ENCODE assay signal across 28 mouse cellular contexts in the genomic region with DNA sequence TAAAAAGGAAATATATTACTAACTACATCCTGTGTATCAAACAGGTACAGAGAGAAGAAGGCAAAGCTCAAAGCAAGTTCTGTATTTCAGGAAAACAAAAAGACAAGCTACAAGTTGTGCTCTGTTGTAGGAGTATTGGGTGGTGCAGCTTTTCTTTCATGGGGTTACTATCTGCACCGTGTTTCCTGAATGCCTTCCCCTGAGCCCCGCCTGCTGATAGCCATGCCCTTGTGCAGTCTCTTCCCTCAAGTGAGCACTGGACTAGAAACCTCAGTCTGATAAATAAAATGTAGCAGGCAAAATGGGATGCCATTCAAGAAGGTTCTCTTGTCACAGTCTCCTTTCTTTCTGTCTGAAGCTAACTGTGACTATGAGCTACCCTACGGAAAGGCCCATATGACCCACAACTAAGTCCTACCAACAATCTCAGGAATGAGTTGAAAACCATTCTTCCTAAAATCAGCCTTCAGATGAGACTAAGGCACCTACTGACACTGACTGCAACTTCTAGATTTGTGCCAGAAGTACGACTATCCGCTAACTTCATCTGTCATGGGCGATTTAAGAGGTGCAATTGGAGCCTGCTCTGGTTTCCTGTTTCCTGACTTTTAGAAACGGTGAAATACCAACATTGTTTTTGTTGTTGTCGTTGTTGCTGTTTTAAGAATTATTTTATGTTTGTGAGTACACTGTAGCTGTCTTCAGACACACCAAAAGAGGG. TPM values are rescaled to one million over a fixed set of nuclear protein-coding genes. Genes with fewer than 3 reads are reported as not detected.
DNase-seq lines count a peak whose midpoint lies in the region; ATAC-seq lines count a peak whose summit lies in the region.
"Had no signal": no experiment of that assay in that cellular context is flagged by ENCODE, and none has a peak within 500 bp of the region (broad histone marks: within the 10 kb centered on the region; RNA-seq: fewer than 3 reads in every experiment).

No protein-coding gene starts in this region.

- no peaks in the 10 kb centered on the region for H3K27me3 ChIP-seq in liver, embryonic 16.5 days (ENCODE audit: control insufficient read depth, insufficient read depth, low read depth, low read length)
- H3K27me3 ChIP-seq: heart, embryonic 15.5 days; hindbrain, embryonic 13.5 days; limb, embryonic 15.5 days; midbrain, embryonic 15.5 days; neural tube, embryonic 13.5 days had no signal

- H3K4me3 ChIP-seq in liver, embryonic 16.5 days (ENCODE audit: low read depth, low read length), result no peak overlapping the region
- H3K4me3 ChIP-seq: embryonic facial prominence, embryonic 10.5 days; heart, adult 2 months; heart, embryonic 15.5 days; hindbrain, embryonic 13.5 days; left cerebral cortex, adult 2 months; limb, embryonic 15.5 days; midbrain, embryonic 15.5 days; neural tube, embryonic 13.5 days had no signal

- no peaks in the 10 kb centered on the region for H3K36me3 ChIP-seq in liver, embryonic 16.5 days (ENCODE audit: control insufficient read depth, insufficient read depth)
- H3K36me3 ChIP-seq: embryonic facial prominence, embryonic 10.5 days; heart, embryonic 15.5 days; hindbrain, embryonic 13.5 days; limb, embryonic 15.5 days; midbrain, embryonic 15.5 days; neural tube, embryonic 13.5 days had no signal

- ATAC-seq in CD4-positive, CD25-positive, alpha-beta regulatory T cell, adult 4 months, result no peak
- ATAC-seq in liver, embryonic 16.5 days (ENCODE audit: low read depth), result peak; percentile 58
- ATAC-seq in cerebellum, adult (ENCODE audit: insufficient number of reproducible peaks, low FRiP score, low TSS enrichment), result no peak
- ATAC-seq: midbrain, embryonic 15.5 days had no signal

- H3K9me3 ChIP-seq in liver, embryonic 16.5 days (replicated peaks; ENCODE audit: control insufficient read depth, low read length), result no peaks in the 10 kb centered on the region
- H3K9me3 ChIP-seq: embryonic facial prominence, embryonic 10.5 days; heart, embryonic 15.5 days; hindbrain, embryonic 13.5 days; limb, embryonic 15.5 days; midbrain, embryonic 15.5 days; neural tube, embryonic 13.5 days had no signal

- peaks cover 8% of the 10 kb centered on the region for H3K4me1 ChIP-seq in liver, embryonic 16.5 days (ENCODE audit: control insufficient read depth, low read depth, low read length)
- H3K4me1 ChIP-seq: embryonic facial prominence, embryonic 10.5 days; hindbrain, embryonic 13.5 days; limb, embryonic 15.5 days; midbrain, embryonic 15.5 days; neural tube, embryonic 13.5 days had no signal

- WGBS in liver, embryonic 16.5 days (ENCODE audit: insufficient replicate concordance), result 24% methylated on average over 8 of the region's 8 CpGs

- H3K4me2 ChIP-seq in liver, embryonic 16.5 days (ENCODE audit: low read depth, low read length), result no peak overlapping the region
- H3K4me2 ChIP-seq: heart, embryonic 15.5 days; hindbrain, embryonic 13.5 days; limb, embryonic 15.5 days; midbrain, embryonic 15.5 days; neural tube, embryonic 13.5 days had no signal

- H3K27ac ChIP-seq in liver, embryonic 16.5 days (ENCODE audit: low read length), result no peak overlapping the region
- H3K27ac ChIP-seq: embryonic facial prominence, embryonic 10.5 days; heart, adult 2 months; heart, embryonic 15.5 days; hindbrain, embryonic 13.5 days; kidney, postnatal 0 days; left cerebral cortex, adult 2 months; limb, embryonic 15.5 days; midbrain, embryonic 15.5 days; neural tube, embryonic 13.5 days had no signal

- H3K9ac ChIP-seq in liver, embryonic 16.5 days (ENCODE audit: low read depth, low read length), result no peak overlapping the region
- H3K9ac ChIP-seq: heart, embryonic 15.5 days; hindbrain, embryonic 13.5 days; limb, embryonic 15.5 days; midbrain, embryonic 15.5 days; neural tube, embryonic 13.5 days had no signal

- DNase-seq in CD4-positive, CD25-positive, alpha-beta regulatory T cell, adult 2 months (ENCODE audit: low read depth, low spot score), result peak; percentile 9
- peak; percentile 26 for DNase-seq in induced T-regulatory cell, adult 2 months (ENCODE audit: low read depth)
- no peak for DNase-seq in left cerebral cortex, adult 11 months (ENCODE audit: low spot score)
- no peak for DNase-seq in right cerebral cortex, postnatal 14 days
- DNase-seq: adrenal gland, adult 2 months; cerebellum, adult 8-10 months; cerebellum, postnatal 36 days; gastrocnemius, postnatal 36 days; heart, adult 2 months; heart, postnatal 36 days; kidney, adult 2 months; layer of hippocampus, adult 9-11 months; left cerebral cortex, postnatal 4 days; lung, postnatal 10 days; right cerebral cortex, postnatal 4 days; thymus, postnatal 36 days had no signal

RNA-seq across cellular contexts. Expression of a gene that starts 11.0 kb away (rescaled TPM):
- 10 to 100 TPM; 24.6 to 31.5 TPM for polyA plus RNA-seq in CD4-positive, CD25-positive, alpha-beta regulatory T cell, adult 4 months (2017; shearing (Covaris generic))
- 8.3 and 8.9 TPM in 2 replicates for polyA plus RNA-seq in liver, embryonic 16.5 days (2015; fragmentation: Nextera tagmentation; extraction: Ambion mirVana)

RNA-seq across cellular contexts. Expression of a gene that starts 17.9 kb away (rescaled TPM):
- polyA plus RNA-seq in CD4-positive, CD25-positive, alpha-beta regulatory T cell, adult 4 months (2017; shearing (Covaris generic)), result 10 to 100 TPM; 30.3 to 30.7 TPM
- 13.9 and 15.8 TPM in 2 replicates for polyA plus RNA-seq in liver, embryonic 16.5 days (2015; fragmentation: Nextera tagmentation; extraction: Ambion mirVana)

RNA-seq across cellular contexts. Expression of a gene that starts 54.6 kb away (rescaled TPM):
- not detected for polyA plus RNA-seq in CD4-positive, CD25-positive, alpha-beta regulatory T cell, adult 4 months (2017; shearing (Covaris generic))
- polyA plus RNA-seq in liver, embryonic 16.5 days (2015; fragmentation: Nextera tagmentation; extraction: Ambion mirVana), result not detected in 2 replicates
- polyA plus RNA-seq: adrenal gland, adult 2 months; embryonic facial prominence, embryonic 10.5 days; forebrain, embryonic 11.5 days; heart, adult 2 months; heart, embryonic 15.5 days; hindbrain, embryonic 13.5 days; midbrain, embryonic 15.5 days; neural tube, embryonic 13.5 days had no signal

Comparison
In these comparisons a context has a peak if more than half of its experiments do, and no peak if none do; other contexts are left out.
1. DNase-seq: peak in CD4-positive, CD25-positive, alpha-beta regulatory T cell, adult 2 months (single experiment) and induced T-regulatory cell, adult 2 months (single experiment); none in left cerebral cortex, adult 11 months (single experiment) and right cerebral cortex, postnatal 14 days (single experiment).